Mouse (Mus musculus) left cerebral cortex, adult 11 months (tissue): Measurements from ENCODE around the gene Gpbp1.

ENCODE experiments used
- DNase-seq: peaks from one replicate; pipeline ENCODE4 v3.0.0; 2022; ENCODE audit warnings: low spot score

The Gpbp1 gene

DNA sequence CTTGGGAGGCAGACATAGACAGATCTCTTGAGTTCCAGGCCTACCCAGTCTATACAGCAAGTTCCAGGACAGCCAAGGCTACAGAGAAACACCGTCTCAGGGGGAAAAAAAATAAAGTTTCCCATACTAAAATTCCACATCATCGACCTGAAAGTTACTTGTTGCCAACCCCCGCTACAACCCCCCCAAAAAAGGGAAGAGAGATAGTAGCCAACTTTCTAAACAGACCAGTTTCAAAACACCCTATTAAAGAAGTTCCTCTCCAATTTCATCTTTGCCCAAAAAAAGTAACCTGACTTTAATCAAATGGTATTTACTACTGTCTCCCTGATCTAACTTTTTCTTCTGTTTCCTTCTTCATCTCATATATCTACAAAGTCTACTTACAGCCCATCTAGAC, 22.6 kb downstream of the Gpbp1 start:
- DNase-seq = no peak

DNA sequence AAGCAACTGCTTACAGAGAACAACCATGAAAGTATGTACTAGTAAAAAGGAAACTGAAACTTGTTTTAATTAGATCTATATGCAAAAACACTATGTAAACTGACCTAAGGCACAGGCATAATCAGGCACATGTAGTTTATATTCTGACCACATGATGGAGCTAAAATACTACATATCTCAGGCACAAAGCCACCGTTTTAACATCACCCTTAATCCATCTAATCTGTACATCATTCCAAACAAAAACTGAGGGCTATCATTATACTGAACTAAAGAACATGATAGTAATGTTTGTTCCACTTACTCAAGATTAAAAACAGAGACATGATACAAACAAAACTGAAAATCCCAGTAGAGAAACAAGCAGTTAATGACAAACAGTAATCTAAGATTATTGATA, 28.5 kb downstream of the Gpbp1 start:
- peak; percentile 47 for DNase-seq

GRCm38 (mm10) chr13:111456790-111457189, 33.1 kb downstream of the Gpbp1 start:
- no peak for DNase-seq

DNA sequence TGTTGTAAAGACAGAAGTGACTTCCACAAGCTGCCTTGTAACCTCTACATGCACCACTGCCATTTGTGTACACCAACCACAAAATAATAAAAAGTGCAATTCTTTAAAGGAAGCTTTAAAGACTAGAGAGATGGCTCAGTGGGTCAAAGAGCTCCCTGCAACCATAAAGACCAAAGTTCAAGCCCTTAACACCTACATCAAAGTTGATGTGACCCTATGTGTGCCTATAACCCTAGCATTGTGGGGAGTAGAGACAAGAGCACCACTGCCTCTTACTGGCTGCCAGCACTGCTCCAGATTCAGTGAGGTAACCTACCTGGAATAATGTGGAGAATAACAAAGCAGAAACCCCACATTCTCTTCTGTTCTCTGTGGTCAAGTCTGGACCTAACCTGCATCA, 45.6 kb downstream of the Gpbp1 start:
- no peak for DNase-seq

- DNase-seq = no peak
These were observed 58.7 kb downstream of the Gpbp1 start for GRCm38 (mm10) chr13:111431174-111431573.

- DNase-seq = no peak
These were observed 68.6 kb downstream of the Gpbp1 start for GRCm38 (mm10) chr13:111421330-111421729.

- DNase-seq = no peak
These were observed 71.8 kb downstream of the Gpbp1 start for GRCm38 (mm10) chr13:111418087-111418486.

- peak; percentile 47 for DNase-seq
These were observed 76.8 kb downstream of the Gpbp1 start for GRCm38 (mm10) chr13:111413156-111413555.

DNA sequence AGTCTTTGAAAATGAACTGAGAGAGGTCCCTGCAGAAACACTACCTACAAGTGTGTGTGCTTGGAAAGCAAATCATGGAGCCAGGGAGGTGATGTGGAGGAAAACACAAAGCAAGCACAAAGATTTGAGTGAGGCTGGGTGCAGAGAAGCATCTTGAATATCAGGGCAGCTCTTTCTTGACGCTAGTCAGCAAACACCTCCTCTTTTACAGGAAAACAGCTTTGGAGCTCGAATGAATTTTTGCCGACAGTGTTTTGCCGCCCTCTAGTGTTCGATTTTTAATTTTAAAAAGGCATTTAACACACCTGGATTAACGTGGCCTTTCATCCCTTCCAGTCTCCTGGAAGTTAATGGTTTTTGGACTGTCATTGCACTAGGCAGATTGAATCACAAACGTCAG, 79.1 kb downstream of the Gpbp1 start:
- DNase-seq = peak; percentile 30

GRCm38 (mm10) chr13:111406859-111407389, 83.0 kb downstream of the Gpbp1 start:
- DNase-seq = no peak

GRCm38 (mm10) chr13:111405956-111406355, 84.0 kb downstream of the Gpbp1 start:
- no peak for DNase-seq

- DNase-seq = no peak
These were observed 92.2 kb downstream of the Gpbp1 start for GRCm38 (mm10) chr13:111397600-111398151.

DNA sequence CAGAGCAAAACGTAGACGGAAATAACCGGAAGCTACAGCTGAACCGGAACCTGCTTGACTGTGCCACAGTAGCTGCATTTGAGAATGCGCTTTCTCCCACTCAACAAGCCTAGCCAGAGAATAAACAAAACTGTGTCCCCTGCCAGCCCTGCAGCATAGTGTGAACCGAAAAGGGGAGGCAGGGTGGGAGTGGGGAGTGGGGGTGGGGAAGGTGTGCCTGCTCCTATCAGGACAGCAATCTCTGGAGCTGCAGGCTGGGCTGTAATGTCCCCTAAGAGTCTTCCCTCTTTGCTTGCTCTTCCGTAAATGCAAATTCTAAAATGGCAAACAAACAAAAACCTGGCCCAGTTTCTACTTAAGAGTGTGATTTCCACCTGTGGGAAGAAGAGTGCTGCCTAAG, 92.8 kb downstream of the Gpbp1 start:
- DNase-seq = no peak

- no peak for DNase-seq
These were observed 94.4 kb downstream of the Gpbp1 start for GRCm38 (mm10) chr13:111395528-111395927.

DNA sequence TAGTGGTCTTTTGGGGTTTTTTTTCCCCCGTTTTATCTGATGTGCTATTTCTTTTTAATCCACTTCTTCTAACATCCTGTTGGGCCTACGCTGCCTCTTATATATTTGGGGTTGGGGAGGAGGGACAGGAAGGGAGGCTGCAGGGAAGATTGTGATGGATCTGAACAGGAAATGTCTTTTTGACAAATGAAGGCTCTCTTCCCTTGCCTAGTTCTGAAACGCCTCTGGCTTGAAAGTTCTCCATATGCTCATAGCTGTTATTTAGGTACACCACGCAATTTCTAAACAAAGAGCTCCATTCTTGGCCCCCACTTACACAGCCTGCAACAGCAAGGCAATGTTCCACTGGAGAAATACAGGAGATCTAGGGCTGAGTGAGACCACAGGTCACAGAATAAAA, 95.0 kb downstream of the Gpbp1 start:
- DNase-seq = peak; percentile 29

DNA sequence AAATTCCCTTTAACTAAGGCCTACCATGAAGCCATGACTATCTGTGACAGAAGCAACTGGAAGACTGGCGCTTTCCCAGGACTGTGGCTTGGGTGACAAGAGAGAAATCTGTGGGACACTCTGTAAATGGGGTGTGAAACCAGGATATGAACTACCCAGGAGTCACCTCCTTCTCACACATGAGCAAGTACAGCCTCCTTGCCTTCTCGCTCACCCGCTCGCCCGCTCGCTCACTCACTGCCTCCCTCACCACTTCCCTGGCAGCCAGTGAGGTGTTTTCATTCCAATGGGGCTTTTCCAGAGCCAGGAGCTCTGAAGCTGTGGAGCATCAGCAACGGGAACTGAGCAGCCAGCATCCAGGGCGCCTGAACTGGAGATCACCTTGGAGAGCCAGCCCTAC, 95.6 kb downstream of the Gpbp1 start:
- DNase-seq = peak; percentile 36

DNA sequence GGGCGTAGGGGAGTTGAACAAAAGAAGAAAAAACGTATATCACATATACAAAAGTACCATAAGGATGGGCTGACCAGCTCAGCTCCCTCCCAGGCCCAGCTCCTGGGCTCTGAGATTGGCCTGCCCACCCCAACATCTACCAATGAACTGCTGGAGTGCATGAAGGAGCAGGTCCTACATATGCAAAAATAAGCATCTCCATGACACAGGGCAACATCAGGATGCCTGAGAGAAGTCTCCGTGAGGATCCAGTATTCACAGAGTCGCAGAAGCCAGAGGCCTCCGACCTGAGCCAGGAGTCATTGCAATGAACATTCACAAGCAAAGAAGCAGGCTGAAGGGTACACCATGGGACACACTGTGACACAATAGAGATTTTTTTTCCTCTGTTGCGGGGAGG, 96.5 kb downstream of the Gpbp1 start:
- DNase-seq = no peak

DNA sequence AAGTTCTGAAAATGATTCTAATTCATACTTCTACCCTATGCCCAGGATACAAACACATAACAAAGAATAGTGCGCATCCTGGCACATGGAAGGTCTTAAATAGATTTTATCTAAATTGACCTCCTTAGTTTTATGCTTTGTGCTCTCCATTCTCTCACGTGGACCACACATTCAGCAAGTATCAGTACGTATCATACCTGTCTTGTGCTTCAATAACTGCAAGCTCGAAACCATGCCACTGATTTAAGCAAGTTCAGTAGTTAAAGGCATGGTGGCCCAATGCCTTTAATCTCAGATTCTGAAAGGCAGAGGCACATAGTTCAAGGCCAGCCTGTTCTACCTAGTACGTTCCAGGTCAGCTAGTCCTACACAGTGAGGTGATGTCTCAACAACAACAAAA, 98.5 kb downstream of the Gpbp1 start:
- DNase-seq = no peak

GRCm38 (mm10) chr13:111391011-111391410, 98.9 kb downstream of the Gpbp1 start:
- DNase-seq = no peak

DNA sequence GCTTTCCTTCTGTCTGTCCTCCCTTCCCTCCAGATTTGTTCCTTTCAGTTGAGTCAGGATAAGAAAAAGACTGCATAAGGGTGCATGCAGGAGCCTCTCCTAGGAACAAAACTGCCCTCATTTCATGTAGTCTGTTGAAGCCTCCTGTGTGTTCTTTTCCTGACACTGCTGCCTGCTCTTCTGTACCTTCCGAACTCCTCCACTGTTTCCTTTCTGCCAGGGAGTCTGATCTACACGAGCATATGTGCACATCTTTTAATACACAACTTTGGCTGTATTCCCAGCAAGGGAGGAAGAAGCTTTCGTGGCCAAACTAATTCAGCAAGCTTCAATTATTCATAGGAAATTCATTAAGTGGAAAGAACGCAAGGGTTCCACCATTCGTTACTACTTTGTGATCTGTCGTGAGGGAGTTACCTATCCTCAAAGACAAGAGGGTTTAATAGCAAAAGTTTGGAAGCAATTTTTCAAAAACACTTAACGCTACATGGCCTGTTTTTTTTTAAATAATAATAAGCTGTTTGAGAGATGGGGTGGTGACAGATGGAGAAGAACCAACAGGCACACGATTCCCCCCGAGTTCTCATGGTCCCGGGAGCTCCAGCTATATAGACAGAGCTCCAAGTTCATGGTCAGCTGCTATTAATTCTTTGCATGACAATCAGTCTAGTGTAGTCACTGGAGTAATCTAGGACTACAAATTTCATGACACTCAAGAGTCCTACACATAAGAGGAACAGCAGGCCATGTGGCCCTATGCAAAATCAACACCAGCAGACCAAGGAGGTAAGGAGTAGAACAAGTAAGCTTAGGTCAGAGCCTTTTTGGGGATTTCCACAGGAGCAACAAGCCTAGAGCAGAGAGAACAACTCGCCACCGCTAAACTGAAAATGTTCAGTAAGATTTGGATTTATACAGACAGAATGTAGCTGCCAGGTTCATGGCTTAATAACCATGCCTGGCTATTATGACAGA, 105.6 kb downstream of the Gpbp1 start:
- no peak for DNase-seq
